Mouse (Mus musculus) ovary, adult 18-20 months (tissue): ENCODE data around the gene Zcrb1.

ENCODE experiments used
- DNase-seq: peaks from one replicate; pipeline ENCODE4 v3.0.0; 2022; ENCODE audit warnings: low spot score, mixed read lengths

The Zcrb1 gene

DNA sequence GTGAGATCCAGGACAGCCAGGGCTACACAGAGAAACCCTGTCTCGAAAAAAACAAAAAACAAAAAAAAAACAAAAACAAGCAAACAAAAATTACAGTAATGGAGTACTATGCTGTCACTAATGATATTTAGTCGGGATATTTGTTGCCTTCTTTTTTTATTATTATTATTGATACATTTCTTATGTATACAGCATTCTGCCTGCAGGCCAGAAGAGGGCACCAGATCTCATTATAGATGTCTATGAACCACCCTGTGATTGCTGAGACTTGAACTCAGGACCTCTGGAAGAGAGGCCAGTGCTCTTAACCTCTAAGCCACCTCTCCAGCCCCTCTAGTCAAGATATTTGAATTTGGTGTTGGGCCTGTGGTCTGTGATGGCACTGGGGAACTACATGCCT lies 26.3 kb downstream of the Zcrb1 start:
- no peak for DNase-seq

DNA sequence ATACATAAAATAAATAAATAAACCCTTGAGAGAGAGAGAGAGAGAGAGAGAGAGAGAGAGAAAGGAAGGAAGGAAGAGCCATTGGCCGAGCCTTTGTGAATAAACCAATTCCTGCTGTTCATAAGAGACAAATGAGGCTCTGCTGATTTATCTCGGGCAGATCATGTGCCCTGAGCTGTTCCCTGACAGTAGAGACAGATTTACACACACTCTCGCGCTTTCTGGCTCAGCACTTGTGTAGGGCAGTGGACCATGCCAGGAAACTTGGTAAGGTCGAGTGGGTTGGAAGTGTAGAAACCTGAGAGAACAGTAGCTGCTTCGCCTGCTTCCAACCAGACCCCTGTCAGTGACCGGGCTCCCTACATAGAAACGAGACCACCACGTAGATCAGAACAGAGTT lies 29.6 kb downstream of the Zcrb1 start:
- no peak for DNase-seq

DNA sequence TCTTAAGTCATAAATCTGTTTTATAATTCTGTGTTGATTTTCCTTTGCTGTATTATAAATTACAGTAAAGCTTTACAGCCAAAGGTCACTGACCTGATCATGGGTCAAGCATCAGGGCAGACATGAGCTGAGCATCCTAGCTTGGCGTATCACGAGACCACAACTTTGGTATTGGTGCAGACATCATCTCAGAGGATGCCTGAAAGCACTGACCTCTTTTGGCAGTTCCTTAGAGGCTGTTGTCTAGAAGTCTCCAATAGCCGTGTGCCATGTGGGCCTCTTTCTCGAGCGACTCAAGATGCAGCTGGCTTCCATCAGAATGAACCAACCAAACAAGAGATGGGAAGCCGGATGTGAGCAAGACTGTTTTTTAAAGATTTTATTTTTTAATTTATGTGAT lies 32.6 kb downstream of the Zcrb1 start:
- DNase-seq, result no peak

DNA sequence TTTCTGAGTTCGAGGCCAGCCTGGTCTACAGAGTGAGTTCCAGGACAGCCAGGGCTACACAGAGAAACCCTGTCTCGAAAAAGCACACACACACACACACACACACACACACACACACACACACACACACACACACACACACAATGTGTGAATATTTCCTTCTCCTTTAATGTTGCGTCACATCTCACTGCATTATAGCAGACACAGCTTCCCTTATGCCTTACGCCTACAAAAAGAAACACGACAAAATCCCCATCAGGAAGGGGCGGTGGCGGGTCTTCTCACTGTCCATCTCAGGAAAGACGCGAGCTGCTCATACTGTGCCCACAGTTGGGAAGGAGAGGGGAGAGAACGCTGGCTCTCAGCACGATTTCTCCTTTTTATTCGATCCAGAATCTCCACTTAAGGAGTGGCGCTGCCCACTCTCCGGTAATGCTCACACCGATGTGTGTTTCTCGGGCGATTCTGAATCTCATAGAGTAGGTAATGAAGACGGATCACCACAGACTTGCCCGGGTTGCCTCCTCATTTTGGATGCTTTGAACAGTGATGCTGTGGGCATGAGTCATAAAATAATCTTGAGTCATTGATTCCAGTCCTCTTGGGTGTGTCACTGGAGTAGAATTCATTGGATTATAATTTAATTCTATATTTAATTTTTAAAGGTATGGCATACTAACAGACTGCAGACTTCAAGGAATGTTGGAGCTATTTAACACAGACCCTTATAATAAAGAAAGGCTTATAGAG lies 39.6 kb downstream of the Zcrb1 start:
- no peak for DNase-seq

DNA sequence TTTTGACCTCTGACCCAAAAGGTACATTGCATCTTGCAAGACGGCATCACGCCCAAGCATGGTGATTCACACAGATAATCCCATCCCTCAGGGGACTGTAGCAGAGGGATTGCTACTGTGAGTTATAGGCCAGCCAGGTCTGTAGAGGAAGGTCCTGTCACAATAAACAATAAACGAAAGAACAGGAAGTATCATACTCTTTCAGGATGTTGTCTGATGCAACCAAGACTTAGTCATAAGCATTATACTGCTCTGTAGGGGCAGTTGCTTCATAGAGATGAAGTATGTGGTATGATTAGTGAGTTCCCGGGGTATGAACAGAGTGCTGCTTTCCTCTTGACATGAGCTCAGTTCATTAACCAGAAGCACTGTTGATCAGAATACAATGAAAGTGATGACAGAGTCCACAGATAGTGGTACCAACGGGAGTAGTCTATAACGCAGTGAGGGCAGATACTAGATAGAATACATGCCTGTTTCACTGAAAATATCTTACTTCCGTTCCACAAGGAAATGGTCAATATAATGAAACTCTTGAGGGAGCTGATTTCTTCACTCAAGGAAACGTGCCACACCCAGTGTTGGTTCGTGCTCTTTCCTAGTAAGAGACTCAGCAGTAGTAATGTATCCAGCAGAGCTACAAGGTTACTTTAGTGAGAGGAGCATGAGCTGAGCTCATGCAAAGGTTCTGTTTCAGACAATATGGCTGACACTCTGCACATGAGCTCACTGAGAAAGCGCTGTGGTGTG lies 57.3 kb downstream of the Zcrb1 start:
- DNase-seq, result no peak

DNA sequence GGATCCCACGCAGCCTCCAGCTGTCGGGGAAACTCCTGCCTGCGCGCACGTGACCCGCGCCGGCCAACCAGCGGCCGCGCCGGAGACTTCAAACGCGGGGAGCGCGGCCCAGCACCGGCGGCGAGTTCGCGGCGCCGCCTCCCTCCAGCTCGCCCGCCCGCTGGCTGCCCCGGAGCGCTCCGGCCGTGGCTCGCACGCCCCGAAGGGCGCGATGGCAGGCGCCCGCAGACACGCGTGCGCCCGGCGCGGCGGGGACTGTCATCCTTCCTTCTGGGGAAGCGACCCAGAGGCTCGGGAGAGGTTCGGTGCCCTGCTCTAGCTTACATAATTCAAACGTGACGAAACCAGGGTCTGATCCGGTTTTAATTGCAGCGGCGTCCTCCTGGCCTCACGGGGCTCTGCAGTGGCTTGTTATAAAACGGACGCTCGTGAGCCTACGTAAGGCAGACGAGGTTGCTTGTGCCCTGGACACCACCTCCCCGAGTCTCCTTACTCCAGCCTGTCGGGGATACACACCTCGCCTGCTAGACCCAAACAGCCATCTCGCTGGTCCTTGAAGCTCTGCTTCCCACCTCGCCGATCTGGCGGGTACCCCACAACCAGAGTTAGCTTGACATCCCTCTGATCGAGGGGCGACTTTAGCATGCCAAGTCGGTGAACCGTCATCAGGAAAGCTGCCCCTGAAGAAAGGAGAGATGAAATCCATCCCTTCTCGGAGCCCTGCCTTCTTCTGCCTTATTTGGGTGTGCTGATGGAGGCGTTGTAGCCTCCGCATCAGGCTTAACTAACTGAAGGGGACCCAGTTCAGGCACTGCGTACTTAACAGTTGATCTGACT lies 61.0 kb downstream of the Zcrb1 start, which contains the start of gene Yaf2:
Gene Yaf2, minus strand, starts transcription at position 11 of the 837 bp plus-strand sequence.
- peak; percentile 79 for DNase-seq

DNA sequence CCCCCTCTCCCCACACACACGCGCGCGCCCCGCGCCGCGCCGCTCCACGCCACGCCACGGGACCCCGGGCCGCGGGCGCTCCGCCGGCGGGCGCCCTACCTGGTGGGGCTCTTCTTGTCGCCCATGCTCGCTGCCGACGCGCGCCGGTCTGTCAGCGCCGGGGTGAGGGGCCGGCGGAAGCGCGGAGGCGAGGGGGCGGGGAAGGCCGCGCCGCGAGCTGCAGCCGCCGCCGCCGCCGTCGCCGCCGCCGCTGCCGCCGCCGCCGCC lies 61.5 kb downstream of the Zcrb1 start:
- DNase-seq, result no peak
